Mouse (Mus musculus) adipocyte (in vitro differentiated cells): ENCODE measurements around the gene Oprd1.
A peak's percentile ranks its signal among the peaks of the same experiment; 100 is the strongest.

ENCODE experiments used
- DNase-seq: peaks from one replicate; pipeline ENCODE4 v3.0.0-alpha.2; 2016; ENCODE audit warnings: low spot score

Gene Oprd1

GRCm38 (mm10) chr4:132079555-132080275, 64.6 kb downstream of the Oprd1 start:
- DNase-seq = peak; percentile 68

GRCm38 (mm10) chr4:132078296-132078714, 66.0 kb downstream of the Oprd1 start:
- no peak for DNase-seq

- DNase-seq = no peak
These were observed 66.8 kb downstream of the Oprd1 start for GRCm38 (mm10) chr4:132077445-132077844.

- DNase-seq = peak; percentile 28
These were observed 67.5 kb downstream of the Oprd1 start for GRCm38 (mm10) chr4:132076480-132077405.

GRCm38 (mm10) chr4:132075796-132076195, 68.5 kb downstream of the Oprd1 start:
- no peak for DNase-seq

- peak; percentile 42 for DNase-seq
These were observed 69.1 kb downstream of the Oprd1 start, which contains the start of gene Epb41 for GRCm38 (mm10) chr4:132074933-132075769. Epb41 (minus strand) TSS chr4:132075321.

GRCm38 (mm10) chr4:132074077-132074932, 70.0 kb downstream of the Oprd1 start, which contains the start of gene Gm10300:
Gm10300 (plus strand) TSS chr4:132074697.
- DNase-seq = no peak

- DNase-seq = no peak
These were observed 71.3 kb downstream of the Oprd1 start for GRCm38 (mm10) chr4:132072946-132073345.

GRCm38 (mm10) chr4:132072156-132072555, 72.1 kb downstream of the Oprd1 start:
- DNase-seq = no peak

GRCm38 (mm10) chr4:132071674-132072073, 72.6 kb downstream of the Oprd1 start:
- DNase-seq = no peak

- DNase-seq = no peak
These were observed 76.4 kb downstream of the Oprd1 start for GRCm38 (mm10) chr4:132067938-132068235.

GRCm38 (mm10) chr4:132067112-132067937, 77.0 kb downstream of the Oprd1 start:
- DNase-seq = no peak

- no peak for DNase-seq
These were observed 78.0 kb downstream of the Oprd1 start for GRCm38 (mm10) chr4:132066101-132066773.

GRCm38 (mm10) chr4:132065578-132065977, 78.7 kb downstream of the Oprd1 start:
- DNase-seq = no peak

- no peak for DNase-seq
These were observed 79.7 kb downstream of the Oprd1 start for GRCm38 (mm10) chr4:132064550-132064949.

GRCm38 (mm10) chr4:132062934-132063884, 81.1 kb downstream of the Oprd1 start:
- no peak for DNase-seq

- DNase-seq = no peak
These were observed 82.0 kb downstream of the Oprd1 start for GRCm38 (mm10) chr4:132062289-132062688.
